Mouse (Mus musculus) thymus, postnatal 36 days (tissue): Measurements from ENCODE around the gene Slc2a5.

ENCODE experiments used
- DNase-seq, 2 experiments: peaks; one replicate each; pipeline ENCODE4 v3.0.0; 2022; ENCODE audit warnings: mixed read lengths in 2 of 2

Slc2a5 gene

DNA sequence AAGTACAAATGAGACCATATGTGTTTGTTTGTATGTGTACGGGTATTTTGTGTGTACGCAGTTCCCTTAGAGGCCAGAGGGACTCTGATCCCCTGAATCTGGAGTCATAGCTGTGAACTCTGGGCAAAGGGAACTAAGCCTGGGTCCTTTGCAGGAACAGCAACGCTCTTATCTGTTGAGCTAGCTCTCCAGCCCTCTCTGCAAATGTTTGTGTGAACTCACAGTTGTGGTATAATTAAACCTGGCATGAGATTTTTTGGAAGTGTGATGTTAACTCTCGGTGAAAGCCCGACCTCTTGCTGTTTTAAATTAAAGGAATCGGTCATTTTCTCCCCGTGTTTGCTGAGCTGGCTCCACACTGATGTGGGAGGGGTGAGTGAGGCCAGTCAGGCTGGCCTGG is 13.4 kb upstream of the Slc2a5 start:
- no peak for DNase-seq

DNA sequence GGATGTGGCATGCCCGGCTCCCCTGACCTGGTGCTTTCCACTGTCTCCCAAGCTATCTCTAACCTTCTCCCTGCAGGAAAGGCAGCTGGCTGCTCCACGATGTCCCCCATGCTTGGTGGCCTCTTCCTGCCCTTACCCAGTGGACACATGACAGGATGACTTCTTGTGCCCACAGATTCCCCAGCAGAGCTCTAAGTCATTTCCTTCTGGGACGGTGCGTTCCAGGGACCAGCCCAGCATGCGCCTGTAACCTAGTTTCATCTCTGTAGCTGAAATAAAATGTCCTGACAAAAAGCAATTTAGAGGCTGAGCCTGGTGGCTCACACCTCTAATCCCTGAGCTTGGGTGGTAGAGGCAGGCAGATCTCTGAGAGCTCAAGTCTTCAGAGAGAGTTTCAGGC is 12.4 kb upstream of the Slc2a5 start:
- DNase-seq, result no peak

DNA sequence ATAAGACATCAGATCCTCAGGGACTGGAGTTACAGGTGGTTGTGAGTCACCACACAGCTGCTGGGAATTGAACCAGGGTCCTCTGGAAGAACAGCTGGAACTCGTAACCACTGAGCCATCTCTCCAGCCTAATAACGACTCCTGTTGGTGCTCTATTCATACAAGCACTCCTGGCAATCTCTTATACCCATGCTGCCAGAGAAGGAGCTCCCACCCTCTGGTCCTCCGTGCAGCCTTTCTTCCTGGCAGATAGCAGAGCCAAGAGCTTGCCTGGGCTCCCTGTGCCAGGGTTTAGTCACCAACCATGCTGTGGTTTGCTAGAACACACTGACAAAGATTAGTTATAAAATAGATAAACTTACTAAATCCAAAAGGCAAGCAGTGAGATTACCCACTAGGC is 9.4 kb upstream of the Slc2a5 start:
- DNase-seq, result no peak

DNA sequence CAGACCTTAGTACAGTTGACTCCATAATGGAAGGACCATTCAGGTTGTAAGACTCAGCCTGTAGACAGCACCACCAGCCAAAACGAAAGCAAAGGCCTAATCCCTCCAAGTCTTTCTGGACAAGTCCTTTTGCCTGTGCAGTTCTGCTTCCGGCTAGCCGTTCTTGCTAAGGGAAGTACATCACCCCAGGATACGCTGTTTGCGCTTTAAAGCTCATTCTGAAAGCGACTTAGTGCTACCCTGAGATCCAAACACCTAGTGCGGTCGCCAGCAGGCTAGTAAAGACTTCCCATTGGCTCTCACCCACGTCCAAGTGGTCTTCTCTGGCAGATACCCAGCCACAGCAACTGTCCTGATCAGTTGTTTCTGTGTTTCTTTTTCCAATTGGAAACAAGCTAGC is 8.7 kb upstream of the Slc2a5 start:
- no peak for DNase-seq

DNA sequence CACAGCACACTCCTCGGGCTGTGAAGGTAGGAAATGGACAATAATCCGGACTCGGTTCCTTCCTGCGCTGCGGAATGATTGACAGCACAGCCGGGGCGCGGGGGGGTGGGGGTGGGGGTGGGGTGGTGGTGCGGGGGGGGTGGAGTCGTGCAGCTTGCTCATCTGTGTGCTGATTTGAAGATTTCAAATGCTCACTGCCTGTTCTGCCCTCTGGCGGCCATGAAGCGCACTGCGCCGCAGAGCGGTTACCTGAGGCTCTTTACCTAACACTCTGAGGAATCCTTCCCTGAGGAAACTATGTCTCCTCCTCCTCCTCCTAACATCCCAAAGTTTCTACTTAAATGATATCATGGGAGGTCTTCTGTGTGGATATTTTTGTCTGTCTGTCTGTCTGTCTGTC is 6.2 kb upstream of the Slc2a5 start:
- peak; percentile 73 to 76 for DNase-seq

DNA sequence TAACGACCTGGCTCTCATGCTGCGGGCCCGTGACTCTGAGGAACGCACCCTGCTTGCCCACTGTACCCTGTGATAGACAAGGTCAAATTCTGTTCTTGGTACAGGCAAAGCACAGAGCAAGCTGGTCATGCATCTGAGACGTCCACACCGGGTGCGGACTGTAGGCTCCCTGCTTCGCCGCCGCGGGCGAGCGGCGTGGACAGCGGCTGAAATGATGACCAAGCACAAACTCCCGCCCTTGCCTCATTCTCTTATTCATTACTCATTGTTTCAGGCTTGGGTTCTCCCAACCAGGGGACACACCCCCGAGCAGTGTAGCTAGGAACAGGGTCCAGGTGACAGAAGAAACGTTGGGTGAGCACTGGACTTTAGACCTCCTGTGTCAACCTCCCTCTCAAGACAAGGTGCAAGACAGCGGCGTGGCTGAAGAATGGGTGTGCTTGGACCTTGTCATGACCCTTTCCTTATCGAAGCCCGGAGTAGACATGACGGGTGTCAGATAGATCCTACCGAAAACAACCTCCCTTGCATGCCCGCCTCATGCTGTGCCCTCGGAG is 4.5 kb upstream of the Slc2a5 start:
- DNase-seq, result no peak

DNA sequence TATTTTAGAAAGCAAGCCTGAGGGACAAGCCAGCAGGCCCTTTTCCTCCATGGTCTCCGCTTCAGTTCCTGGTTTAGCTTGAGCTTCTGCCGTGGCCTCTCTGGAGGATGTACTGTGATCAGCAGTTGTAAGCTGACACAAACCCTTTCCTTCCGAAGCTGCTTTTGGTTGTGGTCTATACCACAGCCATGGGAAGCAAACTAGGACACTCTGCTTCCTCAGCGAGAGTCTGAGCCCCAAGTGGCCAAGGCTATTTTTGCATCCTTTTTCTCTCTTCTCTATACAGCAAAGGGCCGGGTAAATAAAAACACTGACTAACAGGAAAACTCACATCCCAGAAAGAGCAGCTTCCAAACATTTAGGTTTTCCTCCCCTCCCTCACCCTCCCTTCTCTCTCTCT is 1.8 kb upstream of the Slc2a5 start:
- peak in 1 of 2 experiments; percentile 18 for DNase-seq

DNA sequence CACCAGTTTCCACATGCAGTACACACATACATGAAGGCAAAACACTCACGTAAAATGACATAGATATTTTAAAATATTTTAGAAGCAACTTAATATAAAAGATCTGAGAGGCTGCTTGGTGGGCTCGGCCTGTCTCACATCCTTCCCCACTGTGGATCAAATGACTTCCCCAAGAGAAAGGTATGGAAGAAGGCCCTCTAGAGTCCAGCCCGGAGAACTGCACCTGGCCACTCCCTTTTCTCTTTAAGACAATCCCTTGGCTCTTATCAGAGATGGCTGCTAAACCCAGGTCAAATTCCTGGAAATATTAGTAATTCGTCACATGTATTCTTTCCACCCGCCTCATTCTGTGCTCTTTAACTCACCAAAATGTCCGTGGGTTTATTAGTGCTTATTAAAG is 920 bp upstream of the Slc2a5 start:
- no peak for DNase-seq

DNA sequence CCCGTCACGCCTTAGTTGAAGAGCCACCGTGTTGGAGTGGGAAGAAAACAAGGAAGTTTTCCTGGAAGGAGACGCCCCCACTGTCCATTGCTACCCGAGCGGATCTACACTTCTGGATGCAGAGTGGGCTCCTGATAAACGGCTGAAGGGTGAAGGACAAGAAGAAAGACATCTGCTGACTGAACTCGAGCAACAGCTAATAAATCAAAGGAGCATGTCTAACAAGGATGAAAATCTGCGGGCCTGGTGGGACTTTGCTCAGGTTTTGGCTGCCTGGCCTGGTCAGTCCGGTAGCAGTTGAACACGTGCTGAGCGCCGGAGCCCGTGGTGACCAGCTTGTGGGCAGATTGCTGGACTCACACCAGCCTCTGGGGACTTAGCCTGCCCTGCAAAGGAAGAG is 557 bp downstream of the Slc2a5 start:
- DNase-seq, result no peak

DNA sequence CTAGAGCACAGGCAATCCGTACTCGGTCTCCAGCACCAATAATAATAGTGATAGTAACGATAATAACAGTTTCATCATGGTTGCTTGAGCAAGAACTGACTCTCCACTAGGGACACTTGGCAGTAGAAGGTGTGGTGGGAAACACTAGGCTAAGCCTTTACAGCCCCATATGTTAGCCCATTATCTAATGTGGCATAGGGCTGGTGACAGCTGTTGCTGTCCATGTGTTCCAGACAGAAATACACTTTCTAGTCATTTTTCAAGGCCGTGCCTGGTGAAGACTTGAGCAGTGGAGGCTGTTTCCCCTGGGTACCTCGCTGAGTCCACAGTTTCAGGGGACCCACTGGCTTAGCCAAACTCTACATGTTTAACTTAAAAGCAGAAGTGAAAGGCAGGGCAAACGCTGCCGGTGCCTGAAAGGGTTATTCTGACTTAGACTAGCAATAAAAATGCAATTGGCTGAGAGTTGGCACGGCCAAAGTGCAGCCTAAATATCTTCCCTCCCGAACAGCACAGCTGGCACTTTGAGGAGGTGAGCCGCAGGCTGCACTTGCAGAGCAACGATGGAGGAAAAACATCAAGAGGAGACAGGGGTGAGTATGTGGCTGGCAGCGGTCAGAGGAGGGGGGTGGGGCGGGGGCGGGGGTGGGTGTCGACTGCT is 1.2 kb downstream of the Slc2a5 start:
- DNase-seq, result no peak

DNA sequence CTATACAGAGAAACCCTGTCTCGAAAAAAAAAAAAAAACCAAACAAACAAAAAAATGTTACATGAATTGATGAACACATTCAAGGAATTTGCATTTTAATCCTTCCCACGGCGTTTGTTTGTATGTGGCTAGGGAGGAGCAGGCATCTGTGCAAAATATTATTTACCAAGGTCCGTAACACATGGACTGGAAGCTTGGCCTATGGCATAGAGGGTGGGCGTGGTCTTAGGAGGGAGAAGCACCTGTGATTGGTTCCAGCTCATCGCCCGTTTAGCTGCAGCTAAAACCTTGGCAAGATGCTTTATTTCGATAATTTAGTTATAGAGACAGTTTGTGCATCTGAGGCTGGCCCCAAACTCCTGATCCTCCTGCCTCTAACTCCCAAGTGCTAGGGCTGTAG is 2.3 kb downstream of the Slc2a5 start:
- no peak for DNase-seq

DNA sequence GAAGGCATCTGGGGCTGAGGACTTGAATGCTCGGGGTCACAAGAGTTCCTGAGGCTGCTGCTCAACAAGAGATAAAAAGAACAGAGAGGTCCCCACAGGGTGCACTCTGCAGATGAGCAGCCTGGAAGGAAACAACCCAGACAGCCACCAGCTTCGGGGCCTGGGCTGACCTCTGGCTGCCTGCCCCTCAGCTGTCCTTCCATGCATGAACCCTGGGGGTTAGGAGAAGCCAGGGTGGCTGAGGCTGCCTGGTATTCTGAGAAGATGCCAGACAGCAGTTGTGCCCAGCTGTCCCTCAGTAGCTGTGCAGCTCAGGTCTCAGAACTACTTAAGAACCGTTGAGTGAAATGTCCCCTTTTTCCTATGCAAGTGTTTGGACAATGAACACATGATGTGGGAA is 3.4 kb downstream of the Slc2a5 start:
- DNase-seq, result no peak

DNA sequence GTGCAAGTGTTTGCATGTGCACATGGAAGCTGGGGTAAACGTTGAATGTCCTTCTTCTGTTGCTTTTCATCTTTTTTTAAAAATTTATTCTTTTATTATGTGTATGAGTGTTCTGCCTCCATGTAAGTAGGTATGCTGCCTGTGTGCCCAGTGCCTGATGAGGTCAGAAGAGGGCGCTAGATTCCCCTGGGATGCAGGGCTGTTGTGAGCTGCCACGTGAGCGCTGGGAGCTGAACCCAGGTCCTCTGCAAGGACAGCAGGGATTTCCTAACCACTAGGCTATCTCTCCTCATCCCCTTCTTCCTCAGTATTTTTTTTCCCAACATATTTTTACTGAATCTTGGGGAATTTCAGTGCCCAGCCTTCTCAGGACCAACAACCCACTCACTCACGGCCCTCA is 7.3 kb downstream of the Slc2a5 start:
- no peak for DNase-seq

DNA sequence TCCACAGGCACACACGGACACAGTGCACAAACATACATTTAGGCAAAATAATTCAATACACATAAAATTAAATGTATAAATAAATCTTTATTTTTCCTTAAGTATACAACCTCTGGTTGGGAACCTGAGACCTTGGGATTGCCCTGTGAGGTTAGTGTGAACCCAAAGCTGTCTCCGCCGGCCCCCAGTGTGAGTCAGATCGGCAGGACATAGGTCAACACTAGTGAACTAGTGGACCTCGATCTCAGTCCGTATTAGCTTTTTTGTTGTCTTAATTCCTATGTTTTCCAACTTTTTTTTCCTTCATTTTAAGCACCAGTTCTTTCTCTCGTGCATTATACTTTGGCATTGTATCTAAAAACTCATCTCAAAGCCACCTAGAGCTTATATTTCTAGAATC is 8.8 kb downstream of the Slc2a5 start:
- no peak for DNase-seq

DNA sequence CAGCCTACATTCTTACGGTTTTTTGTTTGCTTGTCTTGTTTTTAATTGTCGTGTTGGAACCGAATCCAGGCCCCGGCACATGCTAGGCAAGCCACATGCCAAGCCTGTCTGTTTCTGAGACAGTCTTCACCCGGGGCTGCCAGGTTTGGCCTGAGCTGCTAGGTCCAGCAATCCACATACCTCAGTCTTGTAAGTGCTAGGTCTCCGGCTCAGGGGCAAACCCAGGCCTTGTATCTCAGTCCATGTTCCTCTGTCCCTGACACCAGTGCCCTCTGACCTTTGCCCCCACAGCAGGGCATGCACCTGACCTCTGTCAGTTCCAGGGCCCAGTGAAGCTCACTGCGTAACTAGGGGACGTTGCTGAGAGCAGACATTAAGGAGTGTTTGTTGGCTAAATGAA is 9.5 kb downstream of the Slc2a5 start:
- DNase-seq, result no peak

DNA sequence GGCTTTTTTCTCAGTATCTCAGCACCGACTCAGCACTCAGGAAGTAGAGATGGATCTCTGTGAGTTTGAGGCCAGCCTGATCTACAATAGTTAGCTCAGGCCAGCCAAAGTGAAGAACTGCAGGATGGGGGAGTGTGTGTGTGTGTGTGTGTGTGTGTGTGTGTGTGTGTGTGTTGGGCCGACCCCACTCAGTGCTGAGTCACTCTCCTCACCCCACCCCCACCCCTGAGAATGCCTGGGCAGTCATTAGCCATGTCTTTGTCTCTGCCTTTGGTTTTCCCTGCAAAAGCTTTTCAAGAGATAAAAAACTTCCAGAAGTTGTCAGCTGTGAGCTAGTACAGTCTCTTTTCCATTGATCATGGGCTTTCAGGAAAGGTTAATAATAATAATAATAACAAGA is 11.6 kb downstream of the Slc2a5 start:
- no peak for DNase-seq

DNA sequence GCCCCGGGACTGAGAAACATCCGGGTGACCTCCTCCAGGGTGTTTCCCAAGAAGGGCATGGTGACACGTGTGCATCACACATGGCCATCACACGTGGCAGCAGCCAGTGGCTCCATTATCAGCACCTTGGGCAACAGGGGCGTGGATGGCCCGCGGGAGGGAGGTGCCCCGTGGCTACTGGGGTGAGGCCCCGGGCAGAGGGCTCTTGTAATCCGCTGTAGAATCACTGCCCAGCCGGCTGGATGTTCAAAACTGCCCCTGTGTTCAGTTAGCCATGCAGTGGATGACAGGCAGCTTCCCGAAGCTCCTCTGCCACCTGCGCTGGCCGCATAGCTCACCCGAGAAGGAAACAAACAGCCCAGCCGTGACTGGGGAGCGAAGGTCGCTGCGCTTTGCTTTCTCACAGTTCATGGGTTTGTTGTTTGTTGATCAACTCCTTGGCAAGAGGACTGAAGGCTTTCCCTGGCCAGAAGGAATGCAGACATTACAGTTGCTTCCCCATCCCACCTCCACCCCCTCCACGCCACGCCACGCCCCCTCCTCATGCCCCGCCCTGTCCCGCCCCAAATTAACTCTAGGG is 13.7 kb downstream of the Slc2a5 start:
- DNase-seq, result no peak

DNA sequence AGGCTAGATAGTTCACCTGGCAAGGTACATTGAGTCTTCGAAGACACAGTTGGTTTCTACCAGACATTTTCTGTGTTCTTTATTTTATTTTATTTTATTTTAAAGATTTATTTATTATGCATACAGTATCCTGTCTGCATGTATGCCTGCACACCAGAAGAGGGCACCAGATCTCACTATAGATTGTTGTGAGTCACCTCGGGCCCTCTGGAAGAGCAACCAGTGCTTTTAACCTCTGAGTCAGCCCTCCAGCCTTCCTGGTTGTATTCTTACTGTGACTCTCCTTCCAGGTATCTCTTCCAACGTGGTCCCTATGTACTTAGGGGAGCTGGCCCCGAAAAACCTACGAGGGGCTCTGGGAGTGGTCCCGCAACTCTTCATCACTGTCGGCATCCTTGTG is 16.2 kb downstream of the Slc2a5 start:
- DNase-seq, result no peak

DNA sequence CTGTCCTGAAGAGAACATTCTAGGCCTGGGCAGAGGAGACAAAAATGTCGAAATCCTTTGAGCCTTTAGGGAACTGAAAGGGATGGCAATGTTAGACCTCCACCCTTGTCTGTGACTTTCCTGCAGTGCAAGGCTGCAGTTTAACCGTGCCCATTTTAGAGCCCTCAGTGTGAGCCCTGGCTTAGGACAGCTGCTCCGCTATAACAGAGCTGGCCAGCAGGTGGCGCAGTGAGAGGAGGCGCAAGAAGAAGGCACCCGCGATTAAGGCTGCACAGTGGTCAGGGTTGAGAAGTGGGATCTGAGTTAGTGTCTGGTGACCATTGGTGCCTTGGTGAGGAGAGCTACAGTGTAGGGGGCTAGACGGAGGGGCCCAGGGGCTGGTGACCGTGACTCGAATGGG is 17.6 kb downstream of the Slc2a5 start:
- DNase-seq, result peak; percentile 63 to 69

DNA sequence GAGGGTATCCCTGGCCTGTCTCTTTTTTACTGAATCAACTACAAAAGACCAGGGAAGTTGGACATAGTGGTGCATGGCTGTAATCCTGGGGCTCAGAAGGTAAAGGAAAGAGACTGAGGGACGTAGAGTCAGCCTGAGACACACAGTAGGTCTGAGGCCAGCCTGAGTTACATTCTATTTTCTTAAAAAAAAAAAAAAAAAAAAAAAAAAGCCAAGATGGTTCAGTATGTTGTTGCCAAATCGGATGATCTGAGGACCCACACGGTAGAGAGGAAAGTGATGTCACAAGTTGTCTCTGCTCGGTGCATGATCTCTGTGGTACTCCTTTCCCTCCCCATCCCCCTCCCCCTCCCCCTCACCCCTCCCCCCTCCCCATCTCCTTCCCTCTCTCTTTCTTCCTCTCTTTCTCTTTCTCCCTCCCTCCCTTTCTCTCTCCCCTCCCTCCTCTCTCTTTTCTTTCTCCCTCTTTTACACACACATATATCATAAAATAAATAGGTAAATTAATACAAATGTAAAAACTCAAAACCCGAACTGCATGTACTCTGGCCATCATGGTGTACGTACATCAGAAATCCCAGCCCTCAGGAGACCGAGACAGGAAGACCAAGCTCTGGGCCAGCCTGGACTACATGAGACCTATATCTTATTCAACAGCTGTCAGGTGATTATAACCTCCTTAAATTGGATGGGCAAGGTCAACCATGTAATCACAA is 18.4 kb downstream of the Slc2a5 start:
- no peak for DNase-seq

DNA sequence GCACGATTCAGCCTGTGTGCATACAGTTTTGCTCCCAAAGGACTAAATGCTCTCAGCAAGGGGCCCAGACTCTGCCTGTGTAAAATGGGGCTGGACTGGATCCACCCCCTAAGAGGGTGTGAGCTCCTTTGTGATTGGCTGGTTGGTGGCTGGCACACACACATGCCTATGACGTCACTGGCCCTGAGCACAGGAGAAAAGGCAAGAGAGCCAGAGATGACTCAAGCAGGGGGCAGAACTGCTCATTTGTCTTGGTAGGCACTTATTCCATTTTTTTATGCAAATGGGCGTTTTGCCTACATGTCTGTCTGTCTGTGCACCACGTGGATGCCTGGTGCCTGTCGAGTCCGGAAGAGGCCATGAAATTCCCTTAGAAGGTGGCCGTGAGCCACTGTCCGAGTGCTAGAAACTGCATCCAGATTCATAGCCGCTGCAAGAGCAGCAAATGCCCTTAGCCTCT is 19.0 kb downstream of the Slc2a5 start:
- DNase-seq, result peak; percentile 17 to 49

DNA sequence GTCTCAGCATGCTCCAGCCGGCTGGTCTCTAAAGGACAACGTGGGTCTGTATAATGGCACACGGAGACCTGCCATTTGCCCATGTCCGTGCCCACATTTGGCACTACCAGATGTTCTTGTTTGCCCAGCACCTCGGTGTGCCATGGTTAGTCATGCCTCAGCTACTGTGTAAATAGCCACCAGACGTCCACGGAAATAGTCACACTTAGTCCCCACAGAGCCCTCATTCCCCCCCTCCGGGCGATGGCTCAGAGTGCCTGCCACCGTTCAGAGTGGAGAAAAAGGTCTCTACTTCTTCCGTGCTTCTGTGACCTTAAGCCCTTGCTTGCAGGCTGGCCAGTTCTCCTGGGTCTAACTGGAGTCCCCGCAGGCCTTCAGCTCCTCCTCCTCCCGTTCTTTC is 20.0 kb downstream of the Slc2a5 start:
- DNase-seq, result no peak

DNA sequence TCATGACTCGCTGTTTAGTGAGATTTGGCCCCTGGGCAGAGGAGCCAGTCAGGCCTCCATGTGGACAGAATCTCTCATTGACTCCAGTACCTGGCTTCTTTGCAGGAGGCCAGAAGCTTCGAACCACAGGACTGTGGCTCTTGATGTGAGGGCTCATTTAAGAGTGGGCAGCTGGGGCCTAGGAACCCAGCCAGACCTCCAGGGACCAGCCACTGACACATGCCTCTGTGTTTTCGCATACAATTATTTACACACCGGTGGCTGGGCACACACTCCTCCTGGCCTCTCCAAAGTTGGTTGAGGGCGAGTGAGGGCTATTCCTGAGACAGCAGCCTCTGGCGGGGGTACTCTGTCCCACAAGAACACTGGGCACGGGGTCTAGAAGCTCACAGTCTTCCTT is 21.3 kb downstream of the Slc2a5 start:
- DNase-seq, result no peak

DNA sequence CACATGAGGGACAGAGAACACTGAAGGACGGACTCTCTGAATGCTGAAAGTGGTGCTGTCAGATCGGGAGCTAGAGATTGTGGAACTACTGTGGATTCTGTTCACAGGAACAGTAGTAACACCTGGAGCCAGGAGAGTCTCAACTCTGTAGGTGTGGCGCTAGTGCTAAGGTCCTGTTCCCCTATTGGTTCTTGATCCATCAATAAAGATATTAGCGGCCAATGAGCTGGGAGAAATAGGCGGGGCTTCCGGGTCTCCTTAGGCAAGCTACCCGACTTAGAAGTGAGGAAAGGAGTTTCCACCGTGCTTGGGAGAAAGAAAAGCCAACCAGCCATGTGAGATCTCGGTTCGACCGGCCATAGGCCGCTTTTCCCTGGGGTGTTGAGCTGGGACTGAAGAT is 25.2 kb downstream of the Slc2a5 start:
- DNase-seq, result no peak
